Mouse (Mus musculus) G1E (cell line): ENCODE data around the gene Borcs6. TPM values are rescaled to one million over a fixed set of nuclear protein-coding genes. Genes with fewer than 3 reads are reported as not detected.

Experiments used
- ATAC-seq: 2 replicates; pipeline ENCODE4 v1.8.0; 2016; ENCODE audit warnings: mild to moderate bottlenecking; ENCODE audit not compliant: insufficient number of reproducible peaks, poor library complexity, low FRiP score, severe bottlenecking; ENCODE audit errors: extremely low read depth
- DNase-seq: peaks from one replicate; pipeline ENCODE4 v3.0.0; 2012; ENCODE audit warnings: low spot score
- H3K27me3 ChIP-seq: 2 replicates; pipeline ENCODE4 v1.6.1; 2012; ENCODE audit warnings: mild to moderate bottlenecking, low read length, inconsistent platforms; ENCODE audit not compliant: insufficient read depth
- H3K36me3 ChIP-seq: replicated peaks from 2 replicates; pipeline ENCODE3; 2012; ENCODE audit warnings: mild to moderate bottlenecking, inconsistent platforms
- H3K4me1 ChIP-seq: 2 replicates; pipeline ENCODE4 v1.6.1; 2012; ENCODE audit warnings: low read depth, low read length, inconsistent platforms, mixed read lengths; ENCODE audit not compliant: insufficient read depth
- H3K4me3 ChIP-seq: 2 replicates; pipeline ENCODE4 v1.5.1; 2012; ENCODE audit warnings: low read depth, mild to moderate bottlenecking, inconsistent platforms, low read length, moderate library complexity, mixed read lengths
- H3K9me3 ChIP-seq: replicated peaks from 2 replicates; pipeline ENCODE4 v1.6.1; 2012; ENCODE audit warnings: inconsistent platforms
- CTCF ChIP-seq: IDR thresholded peaks from 2 replicates; pipeline ENCODE4 v1.5.1; 2012; ENCODE audit warnings: low read depth, low read length, inconsistent platforms, mixed read lengths
- GATA1 ChIP-seq: IDR thresholded peaks from 2 replicates; pipeline ENCODE4 v1.6.1; 2012; ENCODE audit warnings: borderline replicate concordance, low read length, inconsistent platforms, mixed read lengths
- GATA2 ChIP-seq: IDR thresholded peaks from 2 replicates; pipeline ENCODE4 v1.6.1; 2012; ENCODE audit warnings: low read depth, low read length, inconsistent platforms, borderline replicate concordance
- POLR2AphosphoS5 ChIP-seq: IDR thresholded peaks from 2 replicates; pipeline ENCODE4 v1.6.1; 2012; ENCODE audit warnings: low read depth, low read length, inconsistent platforms; ENCODE audit not compliant: insufficient replicate concordance
- TAL1 ChIP-seq: conservative IDR thresholded peaks from 2 replicates; pipeline ENCODE4 v1.6.1; 2012; ENCODE audit warnings: low read depth, low read length, inconsistent platforms, mixed read lengths
- polyA plus RNA-seq: library from polyadenylated mRNA; stranded (reverse); fragments of >175 nt; gene quantifications from 2 replicates; pipeline ENCODE4 v1.2.3, GENCODE M21; 2012
- total RNA-seq, 2 experiments: library from RNA; stranded (forward) in 1 of 2; stranded (reverse) in 1 of 2; fragments of 200-1000 nt in 1 of 2; fragments of >200 nt in 1 of 2; fragmentation: Nextera tagmentation in 1 of 2; gene quantifications; 2 replicates each; pipeline ENCODE4 v1.2.3; 2014 to 2017

Gene Borcs6
- total and polyA plus RNA-seq, 3 experiments, result 6.1 to 25.9 (median 6.4) TPM

GRCm38 (mm10) chr11:69099177-69099914 lies 39.8 kb downstream of the Borcs6 start:
- H3K27me3 ChIP-seq, result no peaks in the 10 kb centered on the region
- H3K36me3 ChIP-seq, result peaks cover 47% of the 10 kb centered on the region
- no peak for TF ChIP-seq GATA1
- no peak for TF ChIP-seq POLR2AphosphoS5
- DNase-seq, result no peak
- no peak for ATAC-seq
- H3K4me3 ChIP-seq, result peak overlapping the region; percentile 73
- H3K9me3 ChIP-seq, result no peaks in the 10 kb centered on the region
- H3K4me1 ChIP-seq, result peaks cover 67% of the 10 kb centered on the region

GRCm38 (mm10) chr11:69099915-69100345 lies 40.4 kb downstream of the Borcs6 start:
- no peaks in the 10 kb centered on the region for H3K9me3 ChIP-seq
- H3K36me3 ChIP-seq, result peaks cover 53% of the 10 kb centered on the region
- peak overlapping the region; percentile 73 for H3K4me3 ChIP-seq
- ATAC-seq (no peak), DNase-seq (peak; percentile 82)
- peaks cover 67% of the 10 kb centered on the region for H3K4me1 ChIP-seq
- TF ChIP-seq POLR2AphosphoS5, result no peak
- TF ChIP-seq GATA2, result no peak
- no peak for TF ChIP-seq TAL1
- no peak for TF ChIP-seq CTCF
- no peak for TF ChIP-seq GATA1
- H3K27me3 ChIP-seq, result no peaks in the 10 kb centered on the region

GRCm38 (mm10) chr11:69100639-69101360 lies 41.3 kb downstream of the Borcs6 start:
- Histone ChIP-seq H3K4me1 (peaks cover 60% of the 10 kb centered on the region), H3K4me3 (peak overlapping the region; percentile 73; the same call in 1 of the 2 replicates), H3K27me3 (no peaks in the 10 kb centered on the region), H3K36me3 (peaks cover 61% of the 10 kb centered on the region), H3K9me3 (no peaks in the 10 kb centered on the region)
- DNase-seq (no peak), ATAC-seq (no peak)
- TF ChIP-seq CTCF (no peak), POLR2AphosphoS5 (no peak), TAL1 (no peak), GATA1 (no peak), GATA2 (no peak)

GRCm38 (mm10) chr11:69101604-69102402 lies 42.3 kb downstream of the Borcs6 start:
- Histone ChIP-seq H3K9me3 (no peaks in the 10 kb centered on the region), H3K27me3 (no peaks in the 10 kb centered on the region), H3K4me1 (peaks cover 50% of the 10 kb centered on the region), H3K36me3 (peaks cover 71% of the 10 kb centered on the region), H3K4me3 (no peak overlapping the region)
- ATAC-seq, result no peak
- no peak for DNase-seq
- no peak for TF ChIP-seq GATA1
- no peak for TF ChIP-seq CTCF
- TF ChIP-seq POLR2AphosphoS5, result no peak
- no peak for TF ChIP-seq GATA2
- no peak for TF ChIP-seq TAL1

- Histone ChIP-seq H3K9me3 (no peaks in the 10 kb centered on the region), H3K4me3 (no peak overlapping the region), H3K4me1 (peaks cover 44% of the 10 kb centered on the region), H3K27me3 (no peaks in the 10 kb centered on the region), H3K36me3 (peaks cover 77% of the 10 kb centered on the region)
- no peak for ATAC-seq
- no peak for DNase-seq
- TF ChIP-seq POLR2AphosphoS5 (no peak), GATA1 (no peak), GATA2 (no peak), CTCF (no peak), TAL1 (no peak)
Measured at GRCm38 (mm10) chr11:69102403-69102725, 42.8 kb downstream of the Borcs6 start.

- Histone ChIP-seq H3K9me3 (no peaks in the 10 kb centered on the region), H3K4me1 (peaks cover 37% of the 10 kb centered on the region), H3K4me3 (no peak overlapping the region), H3K27me3 (no peaks in the 10 kb centered on the region), H3K36me3 (peaks cover 83% of the 10 kb centered on the region)
- TF ChIP-seq GATA1 (no peak), POLR2AphosphoS5 (no peak), GATA2 (no peak), TAL1 (no peak), CTCF (no peak)
- ATAC-seq, result no peak
- DNase-seq, result no peak
Measured at GRCm38 (mm10) chr11:69103121-69103520, 43.6 kb downstream of the Borcs6 start.
